Mouse (Mus musculus) MEL (cell line): ENCODE measurements at regions not wholly inside any gene's neighbourhood (a gene's known extent, or its start where the extent isn't known, plus 50 kb on each side); places are given as distances from the start of the nearest gene placed in this dataset.

Source experiments
- DNase-seq: peaks from one replicate; pipeline ENCODE4 v3.0.0; 2011; ENCODE audit warnings: low read depth, low spot score
- H3K27ac ChIP-seq: 2 replicates; pipeline ENCODE4 v1.5.1; 2012; ENCODE audit warnings: low read depth, mild to moderate bottlenecking, control low read depth, low read length, moderate library complexity; ENCODE audit not compliant: control insufficient read depth
- H3K27me3 ChIP-seq, 2 experiments: fragments of 150-350 bp in 1 of 2; sonication (generic) in 1 of 2; 2 replicates each; pipeline ENCODE4 v1.6.1; 2012; ENCODE audit warnings: low read length in 2 of 2, mild to moderate bottlenecking in 2 of 2, improper control_type of control experiment in 1 of 2, moderate library complexity in 1 of 2; ENCODE audit not compliant: insufficient read depth in 2 of 2, control insufficient read depth in 1 of 2
- H3K36me3 ChIP-seq, 2 experiments: 2 replicates each; pipeline ENCODE4 v1.6.1; 2012 to 2014; ENCODE audit warnings: low read length in 2 of 2, improper control_type of control experiment in 1 of 2, inconsistent platforms in 1 of 2, mild to moderate bottlenecking in 1 of 2; ENCODE audit not compliant: insufficient read depth in 2 of 2, control insufficient read depth in 1 of 2
- H3K4me1 ChIP-seq, 2 experiments: fragments of 150-350 bp in 1 of 2; sonication (generic) in 1 of 2; 2 replicates each; pipeline ENCODE4 v1.6.1; 2012; ENCODE audit warnings: low read length in 2 of 2, improper control_type of control experiment in 1 of 2, mild to moderate bottlenecking in 1 of 2; ENCODE audit not compliant: insufficient read depth in 2 of 2, control insufficient read depth in 1 of 2
- H3K4me3 ChIP-seq, 2 experiments: fragments of 150-350 bp in 1 of 2; sonication (generic) in 1 of 2; 2 replicates each; pipeline ENCODE4 v1.5.1; 2012; ENCODE audit warnings: low read depth in 2 of 2, low read length in 2 of 2, mild to moderate bottlenecking in 2 of 2, moderate library complexity in 2 of 2, control low read depth in 1 of 2, improper control_type of control experiment in 1 of 2; ENCODE audit not compliant: control insufficient read depth in 1 of 2, insufficient read depth in 1 of 2
- H3K79me2 ChIP-seq: 2 replicates; pipeline ENCODE4 v1.6.1; 2012; ENCODE audit warnings: mild to moderate bottlenecking, low read length, moderate library complexity; ENCODE audit not compliant: control insufficient read depth, poor library complexity, insufficient read depth
- H3K9ac ChIP-seq: 2 replicates; pipeline ENCODE4 v1.6.1; 2012; ENCODE audit warnings: low read depth, mild to moderate bottlenecking, control low read depth, low read length, moderate library complexity; ENCODE audit not compliant: control insufficient read depth, poor library complexity, severe bottlenecking
- H3K9me3 ChIP-seq: fragments of 150-350 bp; sonication (generic); replicated peaks from 2 replicates; pipeline ENCODE4 v1.6.1; 2012; ENCODE audit warnings: mild to moderate bottlenecking, low read length, improper control_type of control experiment, moderate library complexity; ENCODE audit not compliant: insufficient read depth
- CHD1 ChIP-seq: IDR thresholded peaks from 2 replicates; pipeline ENCODE4 v1.6.1; 2012; ENCODE audit warnings: low read depth, mild to moderate bottlenecking, inconsistent platforms, low read length, improper control_type of control experiment
- CHD2 ChIP-seq: IDR thresholded peaks from 2 replicates; pipeline ENCODE4 v1.6.1; 2011; ENCODE audit warnings: low read length, improper control_type of control experiment
- CTCF ChIP-seq, 3 experiments: IDR thresholded peaks in 2 of 3; conservative IDR thresholded peaks in 1 of 3; 2 replicates each; pipeline ENCODE4 v1.5.1; 2011 to 2012; ENCODE audit warnings: low read length in 3 of 3, low read depth in 2 of 3, mild to moderate bottlenecking in 2 of 3, improper control_type of control experiment in 1 of 3, inconsistent platforms in 1 of 3, mixed read lengths in 1 of 3, moderate library complexity in 1 of 3; ENCODE audit not compliant: control insufficient read depth in 1 of 3, insufficient read depth in 1 of 3, poor library complexity in 1 of 3, severe bottlenecking in 1 of 3
- ELF1 ChIP-seq: IDR thresholded peaks from 2 replicates; pipeline ENCODE4 v1.6.1; 2014; ENCODE audit warnings: low read depth, mild to moderate bottlenecking, inconsistent platforms, low read length, improper control_type of control experiment, moderate library complexity
- EP300 ChIP-seq, 2 experiments: IDR thresholded peaks; 2 replicates each; pipeline ENCODE4 v1.6.1; 2011; ENCODE audit warnings: improper control_type of control experiment in 2 of 2, low read length in 2 of 2, low read depth in 1 of 2, mild to moderate bottlenecking in 1 of 2
- ETS1 ChIP-seq: IDR thresholded peaks from 2 replicates; pipeline ENCODE4 v1.6.1; 2012; ENCODE audit warnings: low read depth, mild to moderate bottlenecking, inconsistent platforms, low read length, improper control_type of control experiment, moderate library complexity
- GABPA ChIP-seq: IDR thresholded peaks from 2 replicates; pipeline ENCODE4 v1.6.1; 2012; ENCODE audit warnings: low read depth, mild to moderate bottlenecking, inconsistent platforms, low read length, improper control_type of control experiment, moderate library complexity
- GATA1 ChIP-seq: IDR thresholded peaks from 2 replicates; pipeline ENCODE4 v1.6.1; 2011; ENCODE audit warnings: low read depth, low read length, improper control_type of control experiment
- KAT2A ChIP-seq: conservative IDR thresholded peaks from 2 replicates; pipeline ENCODE4 v1.6.1; 2012; ENCODE audit warnings: low read depth, low read length, improper control_type of control experiment, inconsistent platforms
- MAZ ChIP-seq: IDR thresholded peaks from 2 replicates; pipeline ENCODE4 v1.6.1; 2012; ENCODE audit warnings: low read depth, mild to moderate bottlenecking, inconsistent platforms, low read length, improper control_type of control experiment
- MEF2A ChIP-seq: IDR thresholded peaks from 2 replicates; pipeline ENCODE4 v1.6.1; 2014; ENCODE audit warnings: low read depth, mild to moderate bottlenecking, inconsistent platforms, low read length, improper control_type of control experiment; ENCODE audit not compliant: poor library complexity, insufficient replicate concordance, severe bottlenecking; ENCODE audit errors: extremely low read depth
- MYC ChIP-seq: IDR thresholded peaks from 2 replicates; pipeline ENCODE4 v1.6.1; 2011; ENCODE audit warnings: low read depth, mild to moderate bottlenecking, low read length, improper control_type of control experiment, moderate library complexity
- NELFE ChIP-seq: IDR thresholded peaks from 2 replicates; pipeline ENCODE4 v1.6.1; 2011; ENCODE audit warnings: low read depth, low read length, improper control_type of control experiment
- NRF1 ChIP-seq: IDR thresholded peaks from 2 replicates; pipeline ENCODE4 v1.6.1; 2014; ENCODE audit warnings: low read depth, mild to moderate bottlenecking, inconsistent platforms, low read length, improper control_type of control experiment, moderate library complexity; ENCODE audit not compliant: poor library complexity, insufficient read depth, severe bottlenecking
- RAD21 ChIP-seq: IDR thresholded peaks from 2 replicates; pipeline ENCODE4 v1.6.1; 2011; ENCODE audit warnings: mild to moderate bottlenecking, low read depth, low read length, improper control_type of control experiment
- RCOR1 ChIP-seq: IDR thresholded peaks from 2 replicates; pipeline ENCODE4 v1.6.1; 2012; ENCODE audit warnings: low read depth, mild to moderate bottlenecking, inconsistent platforms, low read length, improper control_type of control experiment
- SIN3A ChIP-seq: IDR thresholded peaks from 2 replicates; pipeline ENCODE4 v1.6.1; 2012; ENCODE audit warnings: low read length, improper control_type of control experiment, inconsistent platforms
- SMC3 ChIP-seq: IDR thresholded peaks from 2 replicates; pipeline ENCODE4 v1.6.1; 2011; ENCODE audit warnings: low read depth, low read length, improper control_type of control experiment
- UBTF ChIP-seq: IDR thresholded peaks from 2 replicates; pipeline ENCODE4 v1.6.1; 2012; ENCODE audit warnings: low read depth, mild to moderate bottlenecking, inconsistent platforms, low read length, improper control_type of control experiment, moderate library complexity, borderline replicate concordance; ENCODE audit not compliant: insufficient read depth
- USF1 ChIP-seq: IDR thresholded peaks from 2 replicates; pipeline ENCODE4 v1.6.1; 2014; ENCODE audit warnings: low read depth, mild to moderate bottlenecking, inconsistent platforms, low read length, improper control_type of control experiment, moderate library complexity
- ZC3H11A ChIP-seq: IDR thresholded peaks from 2 replicates; pipeline ENCODE4 v1.6.1; 2012; ENCODE audit warnings: low read depth, mild to moderate bottlenecking, inconsistent platforms, low read length, improper control_type of control experiment
- ZNF384 ChIP-seq: IDR thresholded peaks from 2 replicates; pipeline ENCODE4 v1.6.1; 2012; ENCODE audit warnings: low read depth, mild to moderate bottlenecking, inconsistent platforms, low read length, improper control_type of control experiment

DNA sequence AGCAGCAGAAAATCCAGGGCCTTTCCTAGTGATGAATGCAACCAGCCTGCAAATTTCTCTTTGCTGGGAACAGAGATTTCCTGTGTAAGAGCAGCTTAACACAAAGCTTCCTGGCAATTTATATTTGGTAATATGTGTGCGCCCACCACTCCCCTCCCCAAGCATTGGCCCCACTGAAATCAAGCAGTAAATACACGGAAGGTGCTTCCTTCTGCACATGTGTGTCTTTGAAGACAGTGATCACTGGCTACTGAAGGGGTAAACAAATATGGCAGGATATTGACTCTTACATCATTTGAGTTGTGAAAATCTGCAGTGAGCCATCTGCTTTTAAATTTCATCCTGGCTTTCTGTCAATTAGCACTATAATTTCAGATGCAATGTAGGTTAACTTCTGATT is 344.5 kb upstream of the Camk1g start:
- Histone ChIP-seq H3K79me2 (no peaks in the 10 kb centered on the region), H3K27me3 (no peaks in the 10 kb centered on the region), H3K36me3 (no peaks in the 10 kb centered on the region), H3K9ac (no peak overlapping the region), H3K4me1 (no peaks in the 10 kb centered on the region), H3K4me3 (no peak overlapping the region), H3K9me3 (no peaks in the 10 kb centered on the region), H3K27ac (no peak overlapping the region)
- TF ChIP-seq MAZ (no peak), EP300 (IDR thresholded peaks at IDR 0.05; ENCODE audit: low read depth in 1 of 2, low read length in 2 of 2) (no peak), USF1 (no peak), RCOR1 (no peak), GATA1 (no peak), GABPA (no peak), CHD2 (no peak), UBTF (no peak), NELFE (no peak), ZNF384 (no peak), ETS1 (no peak), KAT2A (no peak)
- DNase-seq: no peak

DNA sequence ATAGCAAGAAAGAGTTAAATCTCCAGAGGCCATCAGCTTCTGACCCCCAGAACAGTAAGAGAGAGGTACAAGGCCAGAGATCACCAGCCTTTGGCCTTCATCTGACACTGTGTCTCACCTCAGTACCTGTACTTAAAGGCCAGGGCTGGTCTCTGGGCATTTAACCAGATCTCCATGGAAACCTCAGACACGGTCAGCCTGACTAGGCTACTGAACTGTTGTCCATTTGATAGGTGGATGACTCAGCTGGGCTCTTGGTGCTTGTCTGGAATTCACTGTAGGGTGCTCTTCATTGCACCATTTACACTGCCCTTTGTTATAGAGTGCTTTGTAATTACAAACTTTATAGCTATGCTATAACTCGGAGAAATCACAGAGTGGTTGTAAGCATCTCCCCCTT is 335.1 kb upstream of the Camk1g start:
- Histone ChIP-seq H3K36me3 (no peaks in the 10 kb centered on the region), H3K27me3 (no peaks in the 10 kb centered on the region; a peak in 1 of 4 replicates)
- no peak for DNase-seq

DNA sequence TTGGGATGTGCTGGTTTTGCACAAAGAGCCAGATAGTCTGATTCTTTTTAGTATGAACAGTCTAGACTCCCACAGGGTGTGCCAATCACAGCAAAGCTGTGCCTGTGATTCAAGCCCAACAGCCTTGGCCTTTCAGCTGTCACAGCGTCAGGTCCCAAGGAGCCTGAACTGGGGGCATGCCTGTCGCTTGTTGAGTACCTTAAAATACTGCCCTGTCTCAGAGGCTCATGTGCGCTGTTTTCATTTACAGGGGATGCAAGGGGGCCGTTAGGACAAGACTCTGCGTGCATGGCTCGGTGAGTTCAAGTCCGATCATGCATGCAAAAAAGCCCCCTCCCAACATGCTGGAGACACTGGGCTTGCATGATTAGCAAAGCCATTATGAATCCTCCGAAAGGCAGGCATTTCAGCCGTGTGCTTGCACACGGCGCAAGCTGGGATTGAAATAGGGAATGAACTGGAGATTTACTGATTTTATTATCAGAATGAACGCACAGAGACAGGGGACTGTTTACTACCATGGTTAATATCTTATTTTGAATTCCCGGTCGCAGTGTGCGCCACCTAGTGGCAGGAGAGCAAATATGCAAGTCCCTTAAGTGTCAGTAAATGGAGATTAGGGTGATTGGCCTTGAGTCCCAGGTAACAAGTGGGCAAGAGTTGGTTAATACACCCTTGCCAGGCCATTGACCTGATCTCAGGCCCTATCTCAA is 332.8 kb upstream of the Camk1g start:
- no peaks in the 10 kb centered on the region for H3K9me3 ChIP-seq
- no peak overlapping the region for H3K4me3 ChIP-seq
- H3K36me3 ChIP-seq: no peaks in the 10 kb centered on the region
- no peak overlapping the region for H3K27ac ChIP-seq
- DNase-seq: peak; percentile 67
- TF ChIP-seq CTCF (IDR thresholded peaks at IDR 0.05 in 2 of 3, conservative IDR thresholded peaks at IDR 0.05 in 1 of 3; ENCODE audit: control insufficient read depth in 1 of 3, insufficient read depth in 1 of 3, low read depth in 2 of 3, low read length in 3 of 3, poor library complexity in 1 of 3, severe bottlenecking in 1 of 3) (peak; percentile 79 to 93 (median 88)), ZC3H11A (peak; percentile 73), RAD21 (peak; percentile 65), SMC3 (peak; percentile 97), MYC (no peak)
- no peaks in the 10 kb centered on the region for H3K79me2 ChIP-seq
- no peak overlapping the region for H3K9ac ChIP-seq
- no peaks in the 10 kb centered on the region for H3K4me1 ChIP-seq
- no peaks in the 10 kb centered on the region; a peak in 1 of 4 replicates for H3K27me3 ChIP-seq

More for the DNA sequence above, 335.1 kb upstream of the Camk1g start:
- H3K9ac ChIP-seq: no peak overlapping the region
- no peak for TF ChIP-seq NRF1
- TF ChIP-seq CHD1: no peak
- no peak for TF ChIP-seq SIN3A
- TF ChIP-seq MEF2A: no peak
- no peak for TF ChIP-seq ELF1
- H3K79me2 ChIP-seq: no peaks in the 10 kb centered on the region
- no peaks in the 10 kb centered on the region for H3K4me1 ChIP-seq
- H3K27ac ChIP-seq: no peak overlapping the region
- H3K9me3 ChIP-seq: no peaks in the 10 kb centered on the region
- H3K4me3 ChIP-seq: no peak overlapping the region
